Mouse (Mus musculus): Measurements from ENCODE around the gene Tenm4. TPM values are rescaled to one million over a fixed set of nuclear protein-coding genes. Genes with fewer than 3 reads are reported as not detected.
A peak's percentile ranks its signal among the peaks of the same experiment; 100 is the strongest.

Tenm4 gene
- polyA plus RNA-seq, 1 experiment from 2014 or later: 5.0 TPM

DNA sequence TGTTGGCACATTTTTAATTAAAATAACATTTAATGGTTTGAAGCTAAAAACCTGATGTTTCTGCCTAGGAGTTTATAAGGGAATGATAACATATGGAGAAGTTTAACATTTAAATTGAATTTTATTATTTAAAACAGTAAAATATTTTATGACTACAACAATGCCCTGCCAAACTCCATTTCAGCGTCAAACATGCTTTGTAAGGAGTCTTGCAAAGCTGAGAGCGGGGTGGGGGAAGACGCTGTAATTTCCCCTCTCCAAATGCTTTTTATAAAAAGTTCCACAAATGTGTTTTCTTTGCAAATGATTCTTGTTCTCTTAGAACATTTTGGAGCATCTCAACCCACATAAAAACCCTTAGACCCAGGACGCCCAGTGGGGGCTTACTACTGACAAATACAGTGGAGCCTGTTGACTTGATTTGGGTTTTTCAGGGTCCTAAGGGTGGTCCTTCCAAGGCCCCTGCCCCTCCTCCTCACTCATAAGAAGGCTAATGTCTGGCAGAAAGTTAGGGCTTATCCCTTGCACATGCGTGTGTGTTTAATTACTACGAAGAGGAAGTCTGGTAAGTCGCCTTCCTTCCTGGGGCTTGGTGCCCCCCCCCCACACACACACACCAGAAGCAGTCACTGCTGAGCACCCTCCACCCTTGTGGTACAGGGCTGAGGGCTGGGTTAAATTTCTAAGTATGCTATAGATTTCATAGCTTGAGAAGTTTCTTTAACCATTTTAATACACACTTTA lies 563.4 kb downstream of the Tenm4 start:
- 64% methylated on average over 7 of the region's 7 CpGs for WGBS
- no peaks in the 10 kb centered on the region for H3K9me3 ChIP-seq (ENCODE audit: low read length)
- no peak for ATAC-seq
- no peak overlapping the region for H3K4me3 ChIP-seq (ENCODE audit: low read depth, low read length)
- H3K36me3 ChIP-seq (ENCODE audit: insufficient read depth, low read length): no peaks in the 10 kb centered on the region
- H3K27me3 ChIP-seq (replicated peaks; ENCODE audit: insufficient read depth, low read length): no peaks in the 10 kb centered on the region
- no peaks in the 10 kb centered on the region for H3K4me1 ChIP-seq (ENCODE audit: insufficient read depth, low read depth, low read length)
- no peak for DNase-seq (ENCODE audit: low spot score)
- TF ChIP-seq EP300 (IDR thresholded peaks at IDR 0.05) (no peak), CTCF (IDR thresholded peaks at IDR 0.05) (no peak)
- H3K4me2 ChIP-seq (replicated peaks; ENCODE audit: low read depth, low read length): no peak overlapping the region
- no peak overlapping the region for H3K9ac ChIP-seq (replicated peaks; ENCODE audit: low read depth)
- H3K27ac ChIP-seq (ENCODE audit: low read length): no peak overlapping the region

- DNase-seq (ENCODE audit: low spot score): no peak
- H3K4me3 ChIP-seq (ENCODE audit: low read depth, low read length): no peak overlapping the region
- 53% methylated on average over 6 of the region's 6 CpGs for WGBS
- no peak for ATAC-seq
- no peak overlapping the region for H3K27ac ChIP-seq (ENCODE audit: low read length)
- no peaks in the 10 kb centered on the region for H3K27me3 ChIP-seq (replicated peaks; ENCODE audit: insufficient read depth, low read length)
- H3K9ac ChIP-seq (replicated peaks; ENCODE audit: low read depth): no peak overlapping the region
- no peaks in the 10 kb centered on the region for H3K9me3 ChIP-seq (ENCODE audit: low read length)
- no peaks in the 10 kb centered on the region for H3K4me1 ChIP-seq (ENCODE audit: insufficient read depth, low read depth, low read length)
- no peak for TF ChIP-seq CTCF (IDR thresholded peaks at IDR 0.05)
- no peak for TF ChIP-seq EP300 (IDR thresholded peaks at IDR 0.05)
- H3K4me2 ChIP-seq (replicated peaks; ENCODE audit: low read depth, low read length): no peak overlapping the region
- no peaks in the 10 kb centered on the region for H3K36me3 ChIP-seq (ENCODE audit: insufficient read depth, low read length)
Observed at GRCm38 (mm10) chr7:96740631-96741030, 569.6 kb downstream of the Tenm4 start.

- no peaks in the 10 kb centered on the region for H3K9me3 ChIP-seq (ENCODE audit: low read length)
- TF ChIP-seq EP300 (IDR thresholded peaks at IDR 0.05) (no peak), CTCF (IDR thresholded peaks at IDR 0.05) (no peak)
- no peaks in the 10 kb centered on the region; the same call in 1 of the 2 replicates for H3K4me1 ChIP-seq (ENCODE audit: insufficient read depth, low read depth, low read length)
- no peak overlapping the region for H3K27ac ChIP-seq (ENCODE audit: low read length)
- 32% methylated on average over 7 of the region's 7 CpGs for WGBS
- H3K4me3 ChIP-seq (ENCODE audit: low read depth, low read length): no peak overlapping the region
- H3K27me3 ChIP-seq (replicated peaks; ENCODE audit: insufficient read depth, low read length): no peaks in the 10 kb centered on the region
- no peak for DNase-seq (ENCODE audit: low spot score)
- no peak overlapping the region for H3K4me2 ChIP-seq (replicated peaks; ENCODE audit: low read depth, low read length)
- H3K36me3 ChIP-seq (ENCODE audit: insufficient read depth, low read length): no peaks in the 10 kb centered on the region
- ATAC-seq: no peak
- H3K9ac ChIP-seq (replicated peaks; ENCODE audit: low read depth): no peak overlapping the region
Observed at GRCm38 (mm10) chr7:96742221-96742620, 571.2 kb downstream of the Tenm4 start.

DNA sequence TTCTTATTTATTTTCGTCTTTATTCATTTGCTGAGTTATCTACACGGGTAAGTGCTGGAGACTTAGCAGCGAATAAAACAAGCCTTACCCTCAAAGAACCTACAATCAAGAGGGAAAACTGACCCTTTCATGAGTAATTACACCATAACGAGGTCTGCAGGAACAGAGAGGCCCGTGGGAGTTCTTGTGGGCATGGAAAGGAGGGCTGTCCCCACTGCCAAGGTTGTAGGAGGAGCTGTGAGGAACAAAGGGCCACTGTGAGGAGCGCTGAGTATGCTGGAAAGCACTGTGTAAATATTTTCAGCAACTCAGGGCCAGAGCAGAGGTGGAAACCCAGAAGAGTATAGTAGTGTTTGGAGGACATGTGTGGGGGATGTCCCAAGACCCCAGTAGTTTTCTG lies 574.9 kb downstream of the Tenm4 start:
- 20% methylated on average over 6 of the region's 6 CpGs for WGBS
- Histone ChIP-seq H3K27ac (ENCODE audit: low read length) (no peak overlapping the region), H3K9me3 (ENCODE audit: low read length) (no peaks in the 10 kb centered on the region), H3K27me3 (replicated peaks; ENCODE audit: insufficient read depth, low read length) (no peaks in the 10 kb centered on the region), H3K4me2 (replicated peaks; ENCODE audit: low read depth, low read length) (no peak overlapping the region), H3K4me3 (ENCODE audit: low read depth, low read length) (no peak overlapping the region), H3K9ac (replicated peaks; ENCODE audit: low read depth) (no peak overlapping the region), H3K4me1 (ENCODE audit: insufficient read depth, low read depth, low read length) (no peaks in the 10 kb centered on the region; the same call in 1 of the 2 replicates), H3K36me3 (ENCODE audit: insufficient read depth, low read length) (no peaks in the 10 kb centered on the region)
- DNase-seq (ENCODE audit: low spot score): peak; percentile 64
- TF ChIP-seq CTCF (IDR thresholded peaks at IDR 0.05) (no peak), EP300 (IDR thresholded peaks at IDR 0.05) (no peak)
- ATAC-seq: peak; percentile 72

- Histone ChIP-seq H3K27ac (ENCODE audit: low read length) (no peak overlapping the region), H3K4me1 (ENCODE audit: insufficient read depth, low read depth, low read length) (no peaks in the 10 kb centered on the region; the same call in 1 of the 2 replicates), H3K9me3 (ENCODE audit: low read length) (no peaks in the 10 kb centered on the region), H3K4me3 (ENCODE audit: low read depth, low read length) (no peak overlapping the region), H3K4me2 (replicated peaks; ENCODE audit: low read depth, low read length) (no peak overlapping the region), H3K36me3 (ENCODE audit: insufficient read depth, low read length) (no peaks in the 10 kb centered on the region), H3K9ac (replicated peaks; ENCODE audit: low read depth) (no peak overlapping the region), H3K27me3 (replicated peaks; ENCODE audit: insufficient read depth, low read length) (no peaks in the 10 kb centered on the region)
- ATAC-seq (no peak), DNase-seq (ENCODE audit: low spot score) (peak; percentile 19)
- 45% methylated on average over 4 of the region's 4 CpGs for WGBS
- TF ChIP-seq EP300 (IDR thresholded peaks at IDR 0.05): no peak
- no peak for TF ChIP-seq CTCF (IDR thresholded peaks at IDR 0.05)
Observed at GRCm38 (mm10) chr7:96746706-96747105, 575.7 kb downstream of the Tenm4 start.

DNA sequence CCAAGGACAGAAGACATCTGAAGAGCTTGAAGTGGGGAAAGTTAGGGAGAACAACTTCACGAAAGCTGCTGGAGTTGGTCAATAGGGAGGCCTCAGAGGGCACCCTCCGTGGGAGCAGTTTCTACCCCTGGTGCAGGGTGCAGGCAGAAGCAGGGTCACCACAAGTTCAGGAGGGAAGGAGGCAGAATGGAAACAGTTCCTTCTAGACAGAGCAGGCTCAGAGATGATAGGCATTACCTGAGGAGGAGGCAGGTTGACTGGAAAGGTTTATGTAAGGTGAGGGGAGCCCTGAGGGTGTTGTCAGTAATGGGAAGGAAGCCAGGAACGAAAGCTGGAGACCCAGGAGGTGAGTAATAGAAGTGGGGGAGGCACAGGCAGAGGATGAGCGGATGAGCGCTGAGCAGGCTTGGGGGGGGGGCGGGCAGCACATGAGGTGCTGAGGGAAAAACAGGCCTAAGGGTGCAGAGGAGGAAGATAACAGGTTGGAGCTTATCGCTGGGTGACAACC lies 577.5 kb downstream of the Tenm4 start:
- WGBS: 66% methylated on average over 7 of the region's 7 CpGs
- Histone ChIP-seq H3K27ac (ENCODE audit: low read length) (no peak overlapping the region), H3K9ac (replicated peaks; ENCODE audit: low read depth) (no peak overlapping the region), H3K36me3 (ENCODE audit: insufficient read depth, low read length) (no peaks in the 10 kb centered on the region), H3K4me3 (ENCODE audit: low read depth, low read length) (no peak overlapping the region), H3K4me1 (ENCODE audit: insufficient read depth, low read depth, low read length) (no peaks in the 10 kb centered on the region; the same call in 1 of the 2 replicates), H3K4me2 (replicated peaks; ENCODE audit: low read depth, low read length) (no peak overlapping the region), H3K27me3 (replicated peaks; ENCODE audit: insufficient read depth, low read length) (no peaks in the 10 kb centered on the region), H3K9me3 (ENCODE audit: low read length) (no peaks in the 10 kb centered on the region)
- DNase-seq (ENCODE audit: low spot score) (no peak), ATAC-seq (no peak)
- no peak for TF ChIP-seq CTCF (IDR thresholded peaks at IDR 0.05)
- no peak for TF ChIP-seq EP300 (IDR thresholded peaks at IDR 0.05)

All from lung, postnatal 0 days (tissue).